Mouse (Mus musculus) lung, adult 2 months (tissue): ENCODE measurements at regions not wholly inside any gene's neighbourhood (a gene's known extent, or its start where the extent isn't known, plus 50 kb on each side); places are given as distances from the start of the nearest gene placed in this dataset.

Experiments used
- CTCF ChIP-seq: fragments of 200-500 bp; IDR thresholded peaks from 2 replicates; pipeline ENCODE4 v1.5.1; 2011; ENCODE audit warnings: mild to moderate bottlenecking, low read length, control low read depth; ENCODE audit not compliant: insufficient read depth
- POLR2A ChIP-seq: fragments of 200-500 bp; IDR thresholded peaks from 2 replicates; pipeline ENCODE4 v1.6.1; 2011; ENCODE audit warnings: low read depth, mild to moderate bottlenecking, control low read depth, low read length, borderline replicate concordance; ENCODE audit errors: extremely low read depth

- TF ChIP-seq CTCF: no peak
- no peak for TF ChIP-seq POLR2A
Measured at GRCm38 (mm10) chr7:83477661-83478121, 107.0 kb upstream of the Tmc3 start.
